Mouse (Mus musculus) embryonic stem cell, embryonic (primary cell): ENCODE results near the gene Slc1a2.

Source experiments
- CTCF ChIA-PET, 4 experiments: fragments of 300-600 bp in 2 of 4; fragments of 350-600 bp in 2 of 4; sonication (Branson Sonifier 250); formaldehyde crosslinking; loops; one replicate each; lab custom pipeline; 2022; ENCODE audit warnings: inconsistent platforms in 2 of 4; lab: Charles Lee
- POLR2A ChIA-PET, 4 experiments: fragments of 300-600 bp in 2 of 4; fragments of 350-600 bp in 2 of 4; sonication (Branson Sonifier 250); formaldehyde crosslinking; loops; one replicate each; lab custom pipeline; 2022; ENCODE audit warnings: antibody characterized with exemption in 4 of 4, inconsistent platforms in 1 of 4; lab: Charles Lee

Gene Slc1a2

GRCm38 (mm10) chr2:102743918-102744696 lies 85.6 kb downstream of the Slc1a2 start:
- CTCF ChIA-PET: interaction anchor here in 3 of 4 experiments (0.6 to 1.0 kb wide), 4 partner anchors 9 to 329 kb away, joined by 3 to 5 read pairs (median 4); partner anchors contain the start of gene Pdhx (in 1 of the 3)
- POLR2A ChIA-PET: no interaction called here

GRCm38 (mm10) chr2:102745259-102745906 lies 86.9 kb downstream of the Slc1a2 start:
- ChIA-PET CTCF (interaction anchor here in 1 of 4 experiments (0.9 kb wide), 1 partner anchor 119 kb away, joined by 5 read pairs; no protein-coding TSS in a partner anchor), POLR2A (interaction anchor here in 1 of 4 experiments (0.5 kb wide), 1 partner anchor 146 kb away, joined by 3 read pairs; no protein-coding TSS in a partner anchor)

DNA sequence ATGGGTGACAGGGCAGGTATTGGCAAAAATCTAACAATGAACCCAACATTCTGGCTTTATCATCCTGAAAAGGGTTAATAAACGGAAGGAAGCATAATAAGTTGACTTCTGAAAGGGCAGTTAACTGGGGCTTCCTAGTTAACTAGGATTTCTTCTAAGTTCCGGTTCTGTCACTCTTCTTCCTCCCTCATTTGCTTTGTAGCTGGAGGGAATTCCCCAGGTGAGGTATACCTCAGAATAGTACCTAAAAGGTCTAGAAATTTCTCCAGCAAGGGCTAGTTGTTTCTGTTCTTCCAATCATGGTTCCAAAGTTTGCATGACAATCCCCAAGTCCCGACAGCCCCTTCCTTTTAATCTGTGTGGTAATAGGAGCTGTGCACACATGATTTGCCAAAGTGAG lies 89.3 kb downstream of the Slc1a2 start:
- POLR2A ChIA-PET: no interaction called here
- CTCF ChIA-PET: interaction anchor here in 1 of 4 experiments (0.7 kb wide), 1 partner anchor 31 kb away, joined by 4 read pairs; no protein-coding TSS in a partner anchor

DNA sequence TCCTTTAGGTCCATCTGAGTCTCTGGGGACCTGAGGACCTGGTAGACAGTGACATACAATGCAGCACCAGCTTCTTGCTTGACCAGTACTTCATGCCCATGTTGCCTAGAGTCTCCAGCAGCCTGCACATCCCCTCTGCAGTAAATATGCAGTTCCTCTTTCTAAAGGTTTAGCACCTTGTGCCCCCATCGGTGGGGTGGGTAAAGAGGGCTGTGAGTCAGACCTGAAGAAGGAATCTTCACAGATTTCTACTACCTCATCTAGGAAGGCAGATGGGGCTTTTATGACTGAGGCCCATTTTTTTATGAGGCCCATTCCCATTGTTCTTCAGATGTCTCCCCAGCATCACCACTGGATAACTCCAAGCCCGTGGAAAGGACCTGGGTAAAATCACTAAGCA lies 91.5 kb downstream of the Slc1a2 start:
- ChIA-PET CTCF (no interaction called here), POLR2A (no interaction called here)

GRCm38 (mm10) chr2:102751846-102752245 lies 93.4 kb downstream of the Slc1a2 start:
- POLR2A ChIA-PET: no interaction called here
- CTCF ChIA-PET: no interaction called here

DNA sequence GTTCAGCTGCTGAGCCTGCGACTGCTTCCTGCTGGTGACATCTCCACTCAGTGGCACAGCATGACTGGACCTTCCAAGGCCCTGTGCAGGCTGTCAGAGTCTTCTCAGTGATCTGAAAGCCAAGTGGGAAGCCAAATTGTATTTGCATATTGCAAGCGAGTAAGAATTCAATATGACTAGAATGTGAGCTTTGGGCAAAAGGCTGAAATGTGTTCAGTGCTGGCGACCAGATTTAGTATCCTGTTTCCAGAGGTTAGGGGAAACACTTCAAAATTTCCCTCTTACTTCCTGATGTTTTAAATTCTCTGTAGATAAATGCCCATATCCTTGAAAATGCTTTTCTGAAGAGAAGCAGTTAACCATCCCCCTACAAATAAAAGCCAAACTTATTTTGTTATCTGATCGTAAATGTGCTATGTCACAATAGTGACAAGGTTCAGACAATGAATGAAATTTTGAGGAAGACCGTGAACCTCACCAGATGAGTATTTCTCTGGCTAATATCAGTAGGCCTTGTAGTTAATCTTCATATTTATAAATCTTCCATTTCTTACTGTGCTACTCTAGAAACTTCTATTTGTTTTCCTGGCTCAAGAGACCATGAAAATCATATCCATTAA lies 98.9 kb downstream of the Slc1a2 start:
- POLR2A ChIA-PET: no interaction called here
- CTCF ChIA-PET: no interaction called here

- ChIA-PET POLR2A (interaction anchor here in 1 of 4 experiments (0.7 kb wide), 1 partner anchor 884 kb away, joined by 7 read pairs; no protein-coding TSS in a partner anchor), CTCF (interaction anchor here in 1 of 4 experiments (0.6 kb wide), 1 partner anchor 641 kb away, joined by 5 read pairs; no protein-coding TSS in a partner anchor)
Observed at GRCm38 (mm10) chr2:102759479-102759878, 101.0 kb downstream of the Slc1a2 start.

DNA sequence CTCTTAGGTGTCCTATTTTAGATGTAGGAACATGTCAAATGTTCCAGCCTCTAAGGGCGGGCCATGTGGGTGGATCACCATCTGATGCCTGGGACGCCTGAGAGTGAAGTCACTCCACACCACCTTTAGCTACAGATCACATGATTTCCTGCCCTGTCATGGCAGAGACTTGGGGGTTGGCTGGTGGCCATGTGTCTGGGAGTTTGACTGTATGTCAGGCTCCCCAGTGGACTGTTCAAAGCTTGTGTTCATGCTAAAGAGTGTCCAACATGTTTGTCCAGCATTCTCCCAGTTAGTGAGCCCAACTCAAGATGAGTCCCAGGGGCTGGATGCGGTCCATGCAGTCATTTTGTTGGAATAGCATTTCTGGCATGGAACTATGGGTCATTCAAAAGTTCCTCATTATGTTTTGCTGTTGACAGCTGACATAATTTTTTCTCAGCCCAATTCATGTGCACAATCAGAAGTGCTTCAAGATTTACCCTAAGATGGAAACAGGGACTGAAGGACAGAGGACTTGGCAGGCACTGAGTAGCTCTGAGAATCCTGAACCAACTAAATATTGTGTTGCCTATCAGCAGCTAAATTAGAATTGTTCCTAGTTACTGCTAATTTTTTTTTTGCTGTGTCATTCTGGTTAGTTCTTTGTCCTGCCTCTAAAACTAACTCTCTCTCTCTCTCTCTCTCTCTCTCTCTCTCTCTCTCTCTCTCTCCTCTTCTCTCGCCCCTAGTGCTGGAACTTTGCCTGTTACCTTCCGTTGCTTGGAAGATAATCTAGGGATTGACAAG lies 102.0 kb downstream of the Slc1a2 start:
- ChIA-PET POLR2A (interaction anchor here in 1 of 4 experiments (1.1 kb wide), 1 partner anchor 313 kb away, joined by 3 read pairs; the partner anchor contains the start of genes Apip and Pdhx), CTCF (no interaction called here)

GRCm38 (mm10) chr2:102763176-102763575 lies 104.7 kb downstream of the Slc1a2 start:
- ChIA-PET CTCF (interaction anchor here in 1 of 4 experiments (0.5 kb wide), 1 partner anchor 584 kb away, joined by 3 read pairs; no protein-coding TSS in a partner anchor), POLR2A (no interaction called here)

DNA sequence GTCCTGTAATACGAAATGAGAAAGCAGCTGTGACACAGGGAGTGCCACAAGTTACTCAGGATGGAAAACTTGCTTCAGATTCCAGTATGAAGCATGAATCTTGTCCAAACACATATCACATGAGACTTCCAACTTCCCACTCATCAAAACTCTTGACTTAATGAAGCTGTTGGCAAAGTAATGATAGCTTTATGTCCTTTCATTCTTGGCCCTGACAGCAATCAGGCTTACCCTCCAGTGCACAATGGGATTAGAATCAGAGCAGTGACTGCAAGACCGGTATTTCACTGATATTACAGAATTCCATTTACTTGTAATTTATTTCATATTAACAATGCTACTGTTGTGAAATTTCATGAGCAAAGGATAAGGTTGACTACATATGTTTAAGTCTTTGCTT lies 105.5 kb downstream of the Slc1a2 start:
- ChIA-PET CTCF (interaction anchor here in 2 of 4 experiments (0.5 to 0.7 kb wide), 2 partner anchors 311 to 583 kb away, joined by 3 read pairs; partner anchors contain the start of gene Fjx1 (in 1 of the 2)), POLR2A (no interaction called here)

DNA sequence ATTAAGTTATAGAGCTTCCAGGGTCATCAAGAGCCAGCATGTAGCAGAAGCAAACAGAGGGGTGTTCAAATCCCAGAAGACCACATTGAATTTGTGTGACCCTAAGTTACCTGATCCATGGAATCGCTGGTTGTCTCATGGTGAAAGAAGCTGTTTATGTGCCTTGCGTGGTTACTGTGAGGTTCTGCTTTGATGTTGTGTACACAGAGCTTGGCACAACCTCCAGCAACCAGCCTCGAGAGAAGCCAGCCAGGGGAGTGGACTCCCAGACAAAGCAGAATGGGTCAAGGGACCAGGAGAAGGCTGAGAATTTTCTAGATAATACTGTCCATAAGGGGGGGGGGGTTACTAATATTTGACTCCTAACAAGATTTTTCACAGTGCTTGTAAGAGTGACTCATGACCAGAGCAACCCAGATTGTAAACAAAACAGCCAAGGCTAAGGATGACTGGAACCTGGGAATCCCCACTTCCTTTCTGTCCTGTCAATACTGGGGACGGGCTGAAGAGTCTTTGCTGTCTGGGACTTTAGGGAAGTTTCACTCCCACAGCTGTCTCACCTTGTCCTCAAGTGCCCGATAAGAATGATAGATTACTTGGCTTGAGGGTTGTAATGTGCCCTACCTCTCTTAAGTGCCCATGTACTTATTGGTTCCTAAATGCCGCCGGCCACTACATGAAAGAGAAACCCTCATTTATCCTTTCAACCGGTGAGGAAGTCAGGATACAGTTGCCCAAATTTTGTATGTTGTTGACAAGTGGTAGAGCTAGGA lies 106.3 kb downstream of the Slc1a2 start:
- CTCF ChIA-PET: interaction anchor here in 1 of 4 experiments (0.7 kb wide), 1 partner anchor 312 kb away, joined by 3 read pairs; the partner anchor contains the start of gene Fjx1
- POLR2A ChIA-PET: interaction anchor here in 1 of 4 experiments (0.6 kb wide), 1 partner anchor 1742 kb away, joined by 3 read pairs; no protein-coding TSS in a partner anchor

- ChIA-PET CTCF (interaction anchor here in 1 of 4 experiments (0.6 kb wide), 1 partner anchor 124 kb away, joined by 19 read pairs; no protein-coding TSS in a partner anchor), POLR2A (interaction anchor here in 1 of 4 experiments (0.5 kb wide), 1 partner anchor 449 kb away, joined by 3 read pairs; no protein-coding TSS in a partner anchor)
Observed at GRCm38 (mm10) chr2:102768267-102768666, 109.8 kb downstream of the Slc1a2 start.

GRCm38 (mm10) chr2:102771304-102771703 lies 112.8 kb downstream of the Slc1a2 start:
- ChIA-PET POLR2A (no interaction called here), CTCF (interaction anchor here in 1 of 4 experiments (0.6 kb wide), 1 partner anchor 231 kb away, joined by 3 read pairs; no protein-coding TSS in a partner anchor)

- POLR2A ChIA-PET: no interaction called here
Observed at GRCm38 (mm10) chr2:102772276-102772675, 113.8 kb downstream of the Slc1a2 start.

DNA sequence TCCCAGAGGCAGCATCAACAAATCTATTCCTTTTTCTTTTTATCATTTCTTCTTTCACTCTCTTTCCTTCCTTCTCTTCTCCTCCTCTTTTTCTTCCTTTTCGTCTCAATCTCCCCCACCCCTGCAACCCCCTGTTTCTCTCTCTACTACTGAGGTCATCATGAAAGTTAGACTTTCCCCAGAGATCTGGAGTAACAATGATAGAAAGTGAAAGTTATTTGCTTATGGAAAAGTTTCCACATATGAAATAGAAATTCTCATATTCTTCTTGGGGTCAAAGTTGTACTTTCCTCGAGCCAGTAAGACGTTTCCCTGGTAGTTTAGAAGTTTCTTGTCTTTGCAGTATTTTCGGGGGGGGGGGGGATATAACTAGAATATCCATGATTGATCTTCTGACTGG lies 116.2 kb downstream of the Slc1a2 start:
- CTCF ChIA-PET: no interaction called here
- POLR2A ChIA-PET: no interaction called here

More at GRCm38 (mm10) chr2:102772276-102772675, 113.8 kb downstream of the Slc1a2 start:
- CTCF ChIA-PET: no interaction called here

- POLR2A ChIA-PET: interaction anchor here in 1 of 4 experiments (0.6 to 1.5 kb wide), 2 partner anchors 11 to 91 kb away, joined by 3 read pairs; no protein-coding TSS in a partner anchor
- CTCF ChIA-PET: interaction anchor here in 1 of 4 experiments (1.0 kb wide), 1 partner anchor 20 kb away, joined by 3 read pairs; no protein-coding TSS in a partner anchor
Observed at GRCm38 (mm10) chr2:102775561-102775960, 117.1 kb downstream of the Slc1a2 start.

- POLR2A ChIA-PET: interaction anchor here in 2 of 4 experiments (0.5 to 1.1 kb wide), 3 partner anchors 23 to 321 kb away, joined by 3 to 5 read pairs (median 3); no protein-coding TSS in a partner anchor
- CTCF ChIA-PET: no interaction called here
Observed at GRCm38 (mm10) chr2:102778208-102778607, 119.7 kb downstream of the Slc1a2 start.
